Mouse (Mus musculus) heart, embryonic 10.5 days (tissue): ENCODE data around the gene Gm10447. TPM values are rescaled to one million over a fixed set of nuclear protein-coding genes. Genes with fewer than 3 reads are reported as not detected.

Experiments
- DNase-seq: peaks from one replicate; pipeline ENCODE4 v3.0.0-alpha.2; 2017; ENCODE audit warnings: low spot score
- H3K27ac ChIP-seq: fragments of 300-500 bp; sonication (generic); 2 replicates; pipeline ENCODE4 v1.5.1; 2016; ENCODE audit warnings: mild to moderate bottlenecking
- H3K27me3 ChIP-seq: fragments of 300-500 bp; sonication (generic); 2 replicates; pipeline ENCODE4 v1.6.1; 2016; ENCODE audit warnings: mild to moderate bottlenecking; ENCODE audit not compliant: poor library complexity, insufficient read depth, severe bottlenecking
- H3K36me3 ChIP-seq: fragments of 300-500 bp; sonication (generic); 2 replicates; pipeline ENCODE4 v1.6.1; 2016; ENCODE audit warnings: mild to moderate bottlenecking, moderate library complexity
- H3K4me1 ChIP-seq: fragments of 300-500 bp; sonication (generic); 2 replicates; pipeline ENCODE4 v1.6.1; 2016; ENCODE audit warnings: mild to moderate bottlenecking
- H3K4me3 ChIP-seq: fragments of 300-500 bp; sonication (generic); 2 replicates; pipeline ENCODE4 v1.5.1; 2016; ENCODE audit warnings: mild to moderate bottlenecking, moderate library complexity
- H3K9me3 ChIP-seq: fragments of 300-500 bp; sonication (generic); 2 replicates; pipeline ENCODE4 v1.6.1; 2016; ENCODE audit warnings: mild to moderate bottlenecking, moderate library complexity
- WGBS: fragments of 180-500 bp; shearing (Covaris S2); methylation state at CpG from one replicate; pipeline ENCODE4 v1.1.7; 2016; 5-methylcytosine and 5-hydroxymethylcytosine counted together
- polyA plus RNA-seq: library from polyadenylated mRNA; unstranded; fragments of >200 nt; fragmentation: Nextera tagmentation; extraction: Ambion mirVana; gene quantifications from 2 replicates; pipeline ENCODE4 v1.2.1, GENCODE M21; 2016

Gene Gm10447
- polyA plus RNA-seq, 1 experiment from 2014 or later, result 0.16 TPM

DNA sequence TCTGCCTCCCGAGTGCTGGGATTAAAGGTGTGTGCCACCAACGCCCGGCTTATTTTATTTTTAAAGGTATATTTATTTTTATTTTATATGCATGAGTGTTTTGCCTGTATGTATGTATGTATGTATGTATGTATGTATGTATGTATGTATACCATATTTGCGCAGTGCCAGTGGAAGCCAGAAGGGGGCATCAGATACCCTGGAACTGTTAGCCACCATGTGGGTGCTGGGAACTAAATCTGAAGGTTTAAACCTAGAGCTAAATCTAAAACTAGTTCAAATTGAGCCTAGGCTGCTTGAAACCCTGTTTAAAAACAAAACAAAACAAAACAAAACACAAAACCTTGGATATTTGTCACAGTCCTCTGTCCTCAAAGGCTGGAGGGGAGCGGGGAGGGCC is 32.1 kb upstream of the Gm10447 start:
- H3K4me1 ChIP-seq, result peaks cover 30% of the 10 kb centered on the region
- H3K27ac ChIP-seq, result no peak overlapping the region
- H3K27me3 ChIP-seq, result peaks cover 31% of the 10 kb centered on the region
- no peaks in the 10 kb centered on the region for H3K36me3 ChIP-seq
- 96% methylated on average over 5 of the region's 5 CpGs for WGBS
- no peak for DNase-seq
- no peak overlapping the region for H3K4me3 ChIP-seq
- H3K9me3 ChIP-seq, result no peaks in the 10 kb centered on the region

DNA sequence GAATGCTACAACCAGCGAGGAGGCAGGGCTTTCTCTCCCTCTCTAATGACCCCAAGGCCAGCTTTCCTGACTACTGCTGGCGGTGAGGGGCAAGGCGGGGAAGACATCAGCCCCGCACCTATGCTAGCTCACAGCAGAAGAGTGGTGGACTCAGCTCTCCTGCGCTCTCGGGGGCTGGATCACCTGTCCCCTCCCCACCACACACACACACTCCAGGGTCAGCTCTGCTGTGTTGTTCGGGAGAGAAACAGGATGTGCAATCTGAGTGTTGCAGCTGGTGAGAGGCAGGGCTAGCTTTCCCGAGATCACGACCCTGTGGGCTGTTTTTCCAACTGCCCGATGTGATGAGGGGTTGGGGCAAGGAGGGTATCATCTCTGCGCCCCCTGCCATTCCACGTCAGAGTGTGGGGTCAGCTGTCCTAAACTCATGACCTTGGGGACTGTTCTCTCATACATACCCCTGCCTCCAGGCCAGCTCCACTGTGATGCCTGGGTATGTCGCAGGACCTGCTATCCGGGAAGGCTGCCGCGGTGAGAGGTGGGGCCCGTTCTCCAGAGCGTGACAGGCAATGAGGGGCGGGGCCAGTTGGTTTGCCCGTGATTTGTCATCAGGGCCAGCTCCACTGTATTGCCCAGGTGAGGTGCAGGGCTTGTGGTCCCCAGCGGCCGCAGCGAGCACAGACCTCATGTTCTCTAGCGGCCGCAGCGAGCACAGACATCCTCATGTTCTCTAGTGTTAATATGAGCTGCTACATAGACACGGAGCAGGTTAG is 30.1 kb upstream of the Gm10447 start:
- Histone ChIP-seq H3K4me3 (peak overlapping the region; percentile 53), H3K4me1 (peaks cover 27% of the 10 kb centered on the region), H3K36me3 (no peaks in the 10 kb centered on the region), H3K27me3 (peaks cover 35% of the 10 kb centered on the region), H3K27ac (peak overlapping the region; percentile 30; the same call in 1 of the 2 replicates), H3K9me3 (no peaks in the 10 kb centered on the region)
- 6% methylated on average over 27 of the region's 27 CpGs for WGBS
- DNase-seq, result no peak

DNA sequence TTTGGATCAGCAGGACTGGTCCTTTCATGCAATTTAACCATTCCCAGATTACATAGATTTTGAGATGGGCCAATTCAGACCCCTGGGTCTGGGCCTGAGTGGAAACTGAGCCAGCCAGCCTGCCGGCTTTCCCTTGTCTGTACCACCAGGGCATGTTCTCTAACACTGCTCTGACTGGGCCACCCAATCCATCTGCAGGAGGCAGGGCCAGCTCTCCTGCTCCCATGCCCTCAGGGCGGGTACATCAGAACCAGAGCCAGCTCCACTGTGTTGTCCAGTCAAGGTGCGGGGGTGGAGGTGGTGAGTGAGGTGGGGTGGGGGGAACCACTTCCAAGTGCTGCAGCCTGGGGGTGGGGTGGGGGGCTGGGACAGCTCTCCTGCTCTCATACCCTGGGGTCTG is 29.4 kb upstream of the Gm10447 start:
- DNase-seq, result no peak
- Histone ChIP-seq H3K36me3 (no peaks in the 10 kb centered on the region), H3K4me3 (peak overlapping the region; percentile 53; the same call in 1 of the 2 replicates), H3K4me1 (peaks cover 20% of the 10 kb centered on the region), H3K9me3 (no peaks in the 10 kb centered on the region), H3K27me3 (peaks cover 38% of the 10 kb centered on the region), H3K27ac (no peak overlapping the region)
- 63% methylated on average over 3 of the region's 3 CpGs for whole genome bisulfite sequencing

DNA sequence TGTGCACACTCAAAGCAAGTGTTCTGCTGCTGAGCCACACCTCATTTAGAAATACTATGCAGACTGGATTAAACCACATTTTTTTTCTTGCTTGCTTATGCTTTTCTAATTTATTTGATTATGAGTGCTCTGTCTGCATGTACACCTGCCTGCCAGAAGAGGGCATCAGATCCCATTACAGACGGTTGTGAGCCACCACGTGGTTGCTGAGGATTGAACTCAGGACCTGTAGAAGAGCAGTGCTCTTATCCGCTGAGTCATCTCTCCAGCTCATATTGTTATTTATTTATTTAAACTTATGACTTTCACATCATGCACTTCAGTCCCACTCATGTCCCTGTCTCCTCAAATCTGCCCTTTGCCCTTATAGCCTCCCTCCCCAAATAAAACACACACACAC is 28.8 kb upstream of the Gm10447 start:
- no peak for DNase-seq
- Histone ChIP-seq H3K27ac (no peak overlapping the region), H3K9me3 (no peaks in the 10 kb centered on the region), H3K27me3 (peaks cover 45% of the 10 kb centered on the region), H3K4me1 (peaks cover 20% of the 10 kb centered on the region), H3K36me3 (no peaks in the 10 kb centered on the region), H3K4me3 (no peak overlapping the region)
- WGBS, result 50% methylated on average over 3 of the region's 3 CpGs

DNA sequence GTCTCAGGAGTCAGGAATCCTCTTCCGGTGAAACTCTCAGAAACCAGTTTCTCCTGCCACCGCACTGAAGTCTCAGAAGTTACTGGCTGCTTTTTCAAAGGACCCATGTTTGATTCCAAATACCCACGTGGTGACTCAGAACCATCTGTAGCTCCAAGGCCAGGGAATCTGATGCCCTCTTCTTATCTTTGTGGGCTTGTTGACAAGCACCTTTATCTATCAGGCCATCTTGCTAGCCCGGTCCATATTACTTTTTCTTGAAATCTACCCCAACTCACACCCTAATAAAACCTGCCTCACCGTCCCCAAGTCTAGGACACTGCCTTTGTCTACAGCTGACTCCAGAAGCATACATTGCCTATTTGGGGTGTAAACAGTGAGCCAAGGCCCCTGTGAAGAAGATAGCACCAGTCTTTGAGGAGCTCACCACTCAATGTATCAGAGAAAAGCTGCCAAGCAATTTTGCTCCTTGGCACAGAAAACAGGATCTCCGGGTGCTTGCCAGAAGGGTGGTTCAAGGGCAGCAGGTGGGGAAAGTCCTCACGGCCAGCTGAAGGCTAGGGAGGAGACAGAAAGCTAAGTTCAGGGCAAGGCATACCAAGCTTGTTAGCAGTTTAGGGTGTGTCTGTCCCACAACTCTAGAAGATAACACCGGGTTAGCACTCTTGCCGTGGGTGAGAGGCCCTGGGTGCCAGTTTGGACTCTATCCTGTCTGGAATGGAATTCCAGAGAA is 26.4 kb upstream of the Gm10447 start:
- WGBS, result 59% methylated on average over 9 of the region's 9 CpGs
- no peak overlapping the region for H3K27ac ChIP-seq

DNA sequence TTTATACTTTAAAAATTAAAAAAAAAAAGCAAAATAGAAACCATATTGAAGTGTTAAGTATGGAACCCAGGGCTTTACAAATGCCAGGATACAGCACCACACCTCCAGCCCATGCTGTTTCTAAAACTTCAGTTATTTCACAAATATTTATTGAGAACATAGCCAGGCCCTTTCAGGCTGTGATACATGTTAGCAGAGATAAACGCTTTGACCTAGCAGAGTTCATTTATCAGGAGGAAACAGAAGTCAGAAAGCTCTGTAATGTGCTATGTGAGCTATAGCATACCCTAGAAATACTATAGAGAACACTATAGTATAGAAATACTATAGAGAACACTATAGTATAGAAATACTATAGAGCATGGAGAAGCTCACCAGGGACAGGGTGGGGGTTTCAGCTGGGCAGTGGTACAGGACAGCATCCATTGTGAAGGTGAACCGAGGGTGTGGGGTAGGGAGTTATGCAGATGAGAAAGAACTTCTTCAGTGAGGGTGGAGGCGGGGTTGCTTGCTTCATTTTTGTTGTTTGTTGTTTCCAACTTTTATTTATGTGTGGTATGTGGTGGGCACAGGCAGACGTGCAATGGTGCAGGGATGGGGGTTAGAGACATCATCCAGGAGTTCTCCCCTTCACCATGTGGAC is 24.3 kb upstream of the Gm10447 start:
- WGBS, result 55% methylated on average over 4 of the region's 4 CpGs
- H3K9me3 ChIP-seq, result no peaks in the 10 kb centered on the region; the same call in 1 of the 2 replicates
- H3K36me3 ChIP-seq, result no peaks in the 10 kb centered on the region
- no peak overlapping the region for H3K27ac ChIP-seq
- no peak for DNase-seq
- H3K4me1 ChIP-seq, result peaks cover 23% of the 10 kb centered on the region
- peaks cover 64% of the 10 kb centered on the region for H3K27me3 ChIP-seq
- H3K4me3 ChIP-seq, result no peak overlapping the region

More for the DNA sequence above, 26.4 kb upstream of the Gm10447 start:
- Histone ChIP-seq H3K9me3 (no peaks in the 10 kb centered on the region; the same call in 1 of the 2 replicates), H3K4me3 (no peak overlapping the region), H3K27me3 (peaks cover 65% of the 10 kb centered on the region), H3K4me1 (peaks cover 38% of the 10 kb centered on the region), H3K36me3 (no peaks in the 10 kb centered on the region)
- DNase-seq, result no peak

DNA sequence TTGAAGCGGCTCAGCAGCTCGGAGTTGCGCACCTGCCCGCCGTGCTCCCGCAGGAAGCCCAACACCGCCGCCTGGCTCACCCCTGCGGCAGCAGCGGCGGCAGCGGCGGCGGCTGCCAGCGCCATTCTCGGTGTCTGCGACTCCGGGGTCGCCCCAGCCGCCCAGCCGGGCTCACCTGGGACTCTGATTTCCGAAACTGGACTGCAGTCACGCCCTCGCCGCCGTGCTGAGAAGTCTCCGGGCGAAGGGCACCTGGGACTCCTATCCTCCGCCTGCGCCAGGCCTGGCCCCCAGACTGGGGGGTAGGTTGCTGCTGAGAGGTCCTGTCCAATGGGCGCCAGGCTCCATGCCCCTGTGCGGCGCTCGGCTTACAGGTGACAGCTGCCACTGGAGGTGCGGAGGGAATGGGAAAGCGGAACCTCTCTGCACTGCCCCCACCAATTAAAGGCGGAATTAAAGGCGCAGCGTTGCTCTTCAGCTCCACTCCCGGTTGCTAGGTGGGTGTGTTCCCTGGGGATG is 22.9 kb upstream of the Gm10447 start, which contains the start of the genes Gm9945 and Sowaha:
Gm9945 (plus strand) TSS at position 384 of the 519 bp plus-strand sequence.
Sowaha (minus strand) TSS at position 492 of the 519 bp plus-strand sequence.
- 2% methylated on average over 40 of the region's 40 CpGs for WGBS
- Histone ChIP-seq H3K4me1 (peaks cover 23% of the 10 kb centered on the region), H3K4me3 (peak within 1 kb of the TSS; percentile 61), H3K27me3 (peaks cover 69% of the 10 kb centered on the region), H3K36me3 (no peaks in the 10 kb centered on the region), H3K9me3 (no peaks in the 10 kb centered on the region; the same call in 1 of the 2 replicates), H3K27ac (peak within 1 kb of the TSS; percentile 43)
- DNase-seq, result no peak

DNA sequence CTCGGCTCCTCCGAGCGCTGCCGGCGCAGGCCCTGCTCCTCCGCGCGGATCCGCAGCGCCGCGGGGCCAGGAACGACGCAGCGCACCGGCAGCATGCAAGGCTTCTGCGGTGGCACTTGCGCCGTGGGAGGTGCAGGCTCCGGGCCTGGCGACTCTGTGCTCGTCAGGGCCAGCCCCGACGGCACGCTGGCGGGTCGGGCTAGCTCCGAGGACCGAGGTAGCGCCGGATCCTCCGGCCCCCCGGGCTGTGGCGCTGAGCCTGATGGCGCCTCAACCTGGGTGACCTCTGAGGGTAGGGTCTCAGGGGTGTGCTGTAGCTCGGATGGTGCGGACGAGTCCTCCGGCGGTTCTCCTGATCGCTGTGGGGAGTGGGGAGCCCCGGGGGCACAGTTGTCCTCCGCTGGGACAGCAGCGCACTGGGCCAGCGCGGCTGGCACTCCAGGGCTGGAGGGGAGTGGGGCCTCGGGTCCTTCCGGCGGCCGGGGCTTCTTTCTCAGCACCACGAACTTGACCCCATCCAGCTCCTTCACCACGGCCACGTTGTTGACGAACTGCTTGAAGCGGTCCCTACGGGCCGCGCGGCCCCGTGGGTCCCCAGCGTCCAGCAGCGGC is 22.4 kb upstream of the Gm10447 start:
- H3K36me3 ChIP-seq, result no peaks in the 10 kb centered on the region
- H3K9me3 ChIP-seq, result no peaks in the 10 kb centered on the region; the same call in 1 of the 2 replicates
- DNase-seq, result no peak
- 2% methylated on average over 62 of the region's 62 CpGs for WGBS
- H3K27ac ChIP-seq, result peak overlapping the region; percentile 43
- peak overlapping the region; percentile 61 for H3K4me3 ChIP-seq
- H3K4me1 ChIP-seq, result peaks cover 23% of the 10 kb centered on the region
- H3K27me3 ChIP-seq, result peaks cover 75% of the 10 kb centered on the region

DNA sequence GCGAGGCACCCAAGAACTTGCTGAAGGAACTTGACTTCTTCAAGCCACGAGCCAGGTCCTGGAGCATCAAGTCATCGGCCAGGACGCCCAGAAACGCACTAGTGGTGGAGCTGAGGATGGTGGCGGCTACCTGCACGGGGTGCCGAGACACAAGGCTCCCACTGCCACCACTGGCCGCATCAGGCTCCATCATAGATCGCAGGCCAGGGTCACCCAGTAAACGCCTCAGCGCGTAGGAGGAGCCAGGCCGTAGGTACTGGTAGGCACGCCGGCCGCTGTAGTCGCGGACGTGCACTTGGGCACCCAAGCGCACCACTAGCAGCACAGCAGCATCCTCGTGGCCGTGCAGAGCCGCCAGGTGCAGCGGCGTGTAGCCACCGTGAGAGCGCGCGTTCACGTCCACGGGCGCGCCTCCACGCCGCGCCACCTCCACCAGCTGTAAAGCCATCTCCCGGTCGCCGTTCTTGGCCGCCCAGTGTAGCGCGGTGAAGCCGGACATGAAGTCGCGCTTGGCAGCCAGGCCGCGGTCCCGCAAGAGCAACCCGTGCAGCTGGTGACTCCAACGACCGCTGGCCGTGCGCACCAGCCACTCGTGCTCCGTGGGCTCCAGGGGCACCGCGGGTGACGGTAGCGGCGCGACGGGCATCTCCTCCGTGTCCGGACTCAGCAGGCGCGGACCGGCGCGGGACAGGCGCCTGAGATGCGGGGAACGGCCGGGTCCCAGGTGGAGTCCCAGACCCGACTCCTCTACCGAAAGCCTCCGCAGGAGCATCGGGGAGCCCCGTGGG is 21.7 kb upstream of the Gm10447 start:
- peaks cover 22% of the 10 kb centered on the region for H3K4me1 ChIP-seq
- peak overlapping the region; percentile 43 for H3K27ac ChIP-seq
- no peaks in the 10 kb centered on the region for H3K36me3 ChIP-seq
- peak overlapping the region; percentile 61 for H3K4me3 ChIP-seq
- H3K9me3 ChIP-seq, result no peaks in the 10 kb centered on the region; the same call in 1 of the 2 replicates
- DNase-seq, result no peak
- WGBS, result 5% methylated on average over 79 of the region's 79 CpGs
- peaks cover 82% of the 10 kb centered on the region for H3K27me3 ChIP-seq

DNA sequence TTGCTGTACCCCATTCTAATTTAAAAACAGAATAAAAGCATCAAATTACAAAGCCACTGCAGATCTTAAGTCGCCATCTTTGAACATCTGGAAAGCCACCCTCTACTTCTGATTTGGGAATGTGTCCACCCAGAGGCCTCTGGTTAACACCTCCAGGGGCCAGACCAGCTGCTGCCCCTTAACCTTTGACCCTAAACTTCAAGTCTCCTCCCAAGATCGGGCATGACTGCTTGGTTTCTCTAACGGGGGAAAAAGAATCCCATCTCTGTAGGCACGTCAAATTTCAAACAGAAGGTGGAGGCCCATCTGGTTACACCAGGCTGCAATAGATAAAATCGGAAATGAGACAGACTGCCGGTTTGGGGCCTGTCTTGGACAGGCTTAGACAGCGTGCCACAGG is 20.9 kb upstream of the Gm10447 start:
- H3K9me3 ChIP-seq, result no peaks in the 10 kb centered on the region; the same call in 1 of the 2 replicates
- peaks cover 84% of the 10 kb centered on the region for H3K27me3 ChIP-seq
- no peak for DNase-seq
- no peak overlapping the region for H3K27ac ChIP-seq
- WGBS, result 43% methylated on average over 7 of the region's 7 CpGs
- no peak overlapping the region for H3K4me3 ChIP-seq
- H3K36me3 ChIP-seq, result no peaks in the 10 kb centered on the region
- H3K4me1 ChIP-seq, result peaks cover 19% of the 10 kb centered on the region

DNA sequence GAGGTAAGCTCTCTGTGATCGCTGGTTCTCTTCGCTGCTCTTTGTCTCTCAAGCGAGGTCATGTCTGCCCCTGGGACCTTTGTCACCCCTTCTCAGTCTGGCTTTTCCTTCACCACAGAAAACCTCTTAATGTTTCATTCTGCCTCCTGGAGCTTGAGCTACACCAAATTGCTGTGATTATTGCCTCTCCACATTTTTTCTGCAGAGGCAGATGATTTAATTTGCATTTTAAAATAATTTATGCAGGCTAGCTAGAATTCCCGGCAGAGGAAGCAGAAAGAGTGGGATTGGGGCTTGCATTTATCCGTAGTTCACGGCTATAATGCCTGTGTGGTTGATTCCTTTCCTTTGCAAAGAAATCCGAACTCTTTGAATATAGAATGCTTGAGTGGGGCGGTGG is 18.7 kb upstream of the Gm10447 start:
- DNase-seq, result no peak
- WGBS, result 38% methylated on average over 8 of the region's 8 CpGs
- Histone ChIP-seq H3K36me3 (no peaks in the 10 kb centered on the region), H3K4me3 (no peak overlapping the region), H3K27ac (no peak overlapping the region), H3K4me1 (peaks cover 24% of the 10 kb centered on the region), H3K27me3 (peaks cover 92% of the 10 kb centered on the region), H3K9me3 (no peaks in the 10 kb centered on the region; the same call in 1 of the 2 replicates)

DNA sequence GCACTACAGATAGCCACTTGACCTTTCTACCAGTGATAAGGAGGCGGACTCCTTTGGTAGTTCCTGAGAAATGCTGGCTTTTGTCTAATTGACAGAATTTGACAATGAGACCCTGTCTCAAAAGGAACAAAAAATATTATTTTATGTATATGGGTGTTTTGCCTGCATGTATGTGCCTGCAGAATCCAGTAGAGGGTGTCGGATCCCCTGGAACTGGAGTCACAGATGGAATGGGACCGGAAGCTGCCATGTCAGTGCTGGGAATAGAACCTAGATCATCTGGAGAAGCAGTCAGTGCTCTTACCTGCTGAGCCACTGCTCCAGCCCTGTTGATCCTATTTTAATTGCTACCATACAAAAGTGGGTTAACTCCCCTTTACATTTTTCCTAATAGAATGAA is 15.8 kb upstream of the Gm10447 start:
- H3K36me3 ChIP-seq, result no peaks in the 10 kb centered on the region
- DNase-seq, result no peak
- peaks cover 12% of the 10 kb centered on the region for H3K4me1 ChIP-seq
- H3K4me3 ChIP-seq, result no peak overlapping the region
- H3K27me3 ChIP-seq, result peaks cover 85% of the 10 kb centered on the region
- no peaks in the 10 kb centered on the region for H3K9me3 ChIP-seq
- H3K27ac ChIP-seq, result no peak overlapping the region
- WGBS, result 75% methylated on average over 3 of the region's 3 CpGs
